Mouse (Mus musculus): ENCODE measurements at regions not wholly inside any gene's neighbourhood (a gene's known extent, or its start where the extent isn't known, plus 50 kb on each side); places are given as distances from the start of the nearest gene placed in this dataset.

DNA sequence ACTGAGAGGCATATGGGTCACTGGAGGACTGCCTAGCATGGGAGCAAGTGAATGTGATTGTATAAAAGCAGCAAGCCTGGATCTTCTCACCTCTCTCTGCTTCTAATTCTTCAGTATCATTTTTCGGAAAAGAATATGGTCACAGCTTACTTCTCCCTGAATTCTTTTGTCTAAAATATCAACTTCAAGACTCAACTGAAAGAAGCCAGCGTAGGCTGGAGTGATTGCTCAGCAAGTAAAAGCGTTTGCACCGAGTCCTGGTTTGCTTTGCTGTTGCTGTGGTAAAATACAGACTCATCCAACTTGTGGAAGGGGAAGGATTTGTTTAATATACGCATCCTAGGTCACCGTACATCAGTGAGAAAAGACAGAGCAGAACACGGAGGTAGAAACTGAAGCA lies 2765.9 kb downstream of the 9330182O14Rik start:
- Histone ChIP-seq H3K36me3 (ENCODE audit: control insufficient read depth, insufficient read depth, low read length) (no peaks in the 10 kb centered on the region), H3K4me2 (no peak overlapping the region), H3K9ac (ENCODE audit: low read depth, low read length) (no peak overlapping the region), H3K9me3 (ENCODE audit: control insufficient read depth, low read length) (no peaks in the 10 kb centered on the region), H3K27me3 (replicated peaks; ENCODE audit: control insufficient read depth, insufficient read depth, low read length) (no peaks in the 10 kb centered on the region), H3K27ac (ENCODE audit: low read depth, low read length) (no peak overlapping the region), H3K4me3 (ENCODE audit: low read depth, low read length) (no peak overlapping the region), H3K4me1 (replicated peaks; ENCODE audit: control insufficient read depth, insufficient read depth, low read length) (no peaks in the 10 kb centered on the region)
- WGBS = 82% methylated on average over 7 of the region's 7 CpGs
- ATAC-seq (replicated peaks; ENCODE audit: low FRiP score) = no peak
- no peak for DNase-seq (ENCODE audit: low spot score)

DNA sequence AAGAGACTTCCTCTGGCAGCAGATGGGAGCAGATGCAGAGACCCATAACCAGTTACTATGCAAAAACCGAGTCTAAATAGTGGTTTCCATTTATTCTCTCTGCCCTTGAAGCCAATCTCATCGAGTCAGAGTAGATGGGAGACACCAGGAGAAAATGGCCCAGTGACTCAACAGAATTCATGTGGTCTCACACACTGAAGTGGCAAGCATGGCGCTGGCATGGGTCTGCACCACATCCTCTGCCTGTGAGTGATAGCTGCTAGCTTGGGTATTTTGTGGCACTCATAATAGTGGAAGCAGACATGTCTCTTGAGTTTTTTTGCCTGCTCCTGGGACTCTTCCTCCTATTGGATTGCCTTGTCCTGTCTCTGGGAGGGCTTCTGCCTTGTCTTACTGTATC lies 2767.6 kb downstream of the 9330182O14Rik start:
- H3K27me3 ChIP-seq (replicated peaks; ENCODE audit: control insufficient read depth, insufficient read depth, low read length) = no peaks in the 10 kb centered on the region
- no peak overlapping the region for H3K27ac ChIP-seq (ENCODE audit: low read depth, low read length)
- 67% methylated on average over 3 of the region's 3 CpGs for WGBS
- no peak for DNase-seq (ENCODE audit: low spot score)
- H3K36me3 ChIP-seq (ENCODE audit: control insufficient read depth, insufficient read depth, low read length) = no peaks in the 10 kb centered on the region
- H3K4me3 ChIP-seq (ENCODE audit: low read depth, low read length) = no peak overlapping the region
- H3K4me2 ChIP-seq = no peak overlapping the region
- no peaks in the 10 kb centered on the region for H3K4me1 ChIP-seq (replicated peaks; ENCODE audit: control insufficient read depth, insufficient read depth, low read length)
- ATAC-seq (replicated peaks; ENCODE audit: low FRiP score) = no peak
- no peak overlapping the region for H3K9ac ChIP-seq (ENCODE audit: low read depth, low read length)
- no peaks in the 10 kb centered on the region for H3K9me3 ChIP-seq (ENCODE audit: control insufficient read depth, low read length)

DNA sequence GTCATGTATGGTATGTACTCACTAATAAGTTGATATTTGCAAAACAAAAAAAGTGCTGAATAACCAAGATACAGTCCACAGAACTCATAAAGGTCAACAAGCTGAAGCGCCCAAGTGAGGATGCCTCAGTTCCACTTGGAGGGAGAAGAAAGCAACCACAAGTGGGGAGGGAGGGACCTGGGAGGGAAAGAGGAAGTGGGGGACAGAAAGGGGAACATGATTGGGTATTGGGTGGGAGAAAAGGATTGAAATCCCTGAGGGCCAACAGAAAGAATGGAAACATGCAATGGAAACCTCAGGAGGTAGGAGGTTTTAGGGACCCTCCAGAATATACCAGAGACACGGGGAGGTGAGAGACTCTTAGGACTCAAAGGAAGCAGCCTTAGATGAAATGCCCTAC lies 2777.2 kb downstream of the 9330182O14Rik start:
- Histone ChIP-seq H3K9me3 (ENCODE audit: control insufficient read depth, low read length) (no peaks in the 10 kb centered on the region), H3K4me3 (ENCODE audit: low read depth, low read length) (no peak overlapping the region), H3K27ac (ENCODE audit: low read depth, low read length) (no peak overlapping the region), H3K27me3 (replicated peaks; ENCODE audit: control insufficient read depth, insufficient read depth, low read length) (no peaks in the 10 kb centered on the region), H3K4me2 (no peak overlapping the region), H3K4me1 (replicated peaks; ENCODE audit: control insufficient read depth, insufficient read depth, low read length) (no peaks in the 10 kb centered on the region), H3K9ac (ENCODE audit: low read depth, low read length) (no peak overlapping the region), H3K36me3 (ENCODE audit: control insufficient read depth, insufficient read depth, low read length) (no peaks in the 10 kb centered on the region)
- DNase-seq (ENCODE audit: low spot score) (no peak), ATAC-seq (replicated peaks; ENCODE audit: low FRiP score) (no peak)
- 82% methylated on average over 2 of the region's 2 CpGs for WGBS

DNA sequence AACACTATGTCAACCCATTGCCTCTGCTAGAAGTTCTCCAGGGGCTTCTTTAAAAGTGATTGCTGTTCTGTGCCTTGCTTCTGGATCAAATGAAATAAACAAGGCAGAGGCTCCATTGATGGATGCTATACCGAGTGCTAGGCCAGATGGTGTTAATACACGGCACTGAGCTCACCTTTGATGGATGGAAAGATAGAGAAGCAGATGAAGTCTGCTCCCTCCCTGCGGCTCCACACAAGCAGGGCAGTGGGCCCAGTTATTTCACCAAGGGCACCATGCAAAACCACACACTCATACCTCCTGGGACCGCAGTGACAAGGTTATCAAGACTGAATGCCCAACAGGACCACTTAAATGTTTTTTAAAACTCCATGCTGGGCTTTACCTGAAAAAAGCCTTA lies 2778.7 kb downstream of the 9330182O14Rik start:
- no peak for DNase-seq (ENCODE audit: low spot score)
- 64% methylated on average over 4 of the region's 4 CpGs for WGBS
- no peaks in the 10 kb centered on the region for H3K36me3 ChIP-seq (ENCODE audit: control insufficient read depth, insufficient read depth, low read length)
- H3K27ac ChIP-seq (ENCODE audit: low read depth, low read length) = no peak overlapping the region
- H3K27me3 ChIP-seq (replicated peaks; ENCODE audit: control insufficient read depth, insufficient read depth, low read length) = no peaks in the 10 kb centered on the region
- H3K9me3 ChIP-seq (ENCODE audit: control insufficient read depth, low read length) = no peaks in the 10 kb centered on the region
- H3K4me3 ChIP-seq (ENCODE audit: low read depth, low read length) = no peak overlapping the region
- H3K4me2 ChIP-seq = no peak overlapping the region
- no peak for ATAC-seq (replicated peaks; ENCODE audit: low FRiP score)
- no peak overlapping the region for H3K9ac ChIP-seq (ENCODE audit: low read depth, low read length)
- H3K4me1 ChIP-seq (replicated peaks; ENCODE audit: control insufficient read depth, insufficient read depth, low read length) = no peaks in the 10 kb centered on the region

DNA sequence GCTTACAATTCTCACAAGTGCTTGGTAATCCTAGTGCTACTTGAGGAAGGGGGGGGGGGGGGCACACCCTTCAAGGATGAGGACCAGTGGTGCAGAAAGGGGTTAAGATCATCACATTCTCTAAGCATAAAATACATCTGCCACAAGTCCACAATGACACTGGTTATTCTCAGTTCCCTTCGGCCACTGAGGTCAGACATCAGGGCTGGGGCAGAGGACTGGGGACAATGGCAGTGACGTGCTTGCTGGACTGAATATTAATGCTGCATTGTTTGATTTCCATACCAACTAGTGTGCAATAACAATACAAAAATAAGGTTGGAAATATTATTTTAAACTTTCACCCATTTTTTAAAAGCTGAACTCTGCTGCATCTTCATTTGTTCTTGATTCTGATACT lies 2779.1 kb downstream of the 9330182O14Rik start:
- Histone ChIP-seq H3K27me3 (replicated peaks; ENCODE audit: control insufficient read depth, insufficient read depth, low read length) (no peaks in the 10 kb centered on the region), H3K36me3 (ENCODE audit: control insufficient read depth, insufficient read depth, low read length) (no peaks in the 10 kb centered on the region), H3K27ac (ENCODE audit: low read depth, low read length) (no peak overlapping the region), H3K9ac (ENCODE audit: low read depth, low read length) (no peak overlapping the region), H3K4me3 (ENCODE audit: low read depth, low read length) (no peak overlapping the region), H3K4me2 (no peak overlapping the region), H3K4me1 (replicated peaks; ENCODE audit: control insufficient read depth, insufficient read depth, low read length) (no peaks in the 10 kb centered on the region), H3K9me3 (ENCODE audit: control insufficient read depth, low read length) (no peaks in the 10 kb centered on the region)
- ATAC-seq (replicated peaks; ENCODE audit: low FRiP score) = no peak
- no peak for DNase-seq (ENCODE audit: low spot score)
- WGBS = 78% methylated on average over 2 of the region's 2 CpGs

DNA sequence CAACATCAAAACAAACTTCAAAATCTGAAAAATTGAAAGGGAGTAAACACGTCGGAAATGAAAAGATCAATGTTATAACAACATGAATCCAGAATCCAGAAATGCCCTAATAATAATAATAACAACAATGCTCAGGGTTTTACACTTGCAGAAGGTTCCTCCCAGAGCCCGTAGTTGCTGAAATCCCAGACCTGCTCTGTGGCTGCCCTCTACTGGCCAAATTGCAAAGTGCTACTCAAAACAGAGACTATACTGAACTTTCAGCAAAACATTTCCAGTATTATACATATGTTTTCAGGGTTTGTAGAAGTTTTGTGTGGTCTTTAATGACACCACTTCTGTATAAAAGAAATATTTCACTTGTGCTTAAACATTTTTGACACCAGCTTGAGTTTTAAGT lies 2779.9 kb downstream of the 9330182O14Rik start:
- DNase-seq (ENCODE audit: low spot score) = no peak
- no peaks in the 10 kb centered on the region for H3K4me1 ChIP-seq (replicated peaks; ENCODE audit: control insufficient read depth, insufficient read depth, low read length)
- no peaks in the 10 kb centered on the region for H3K27me3 ChIP-seq (replicated peaks; ENCODE audit: control insufficient read depth, insufficient read depth, low read length)
- H3K4me2 ChIP-seq = no peak overlapping the region
- WGBS = 10% methylated on average over 3 of the region's 3 CpGs
- no peak for ATAC-seq (replicated peaks; ENCODE audit: low FRiP score)
- no peak overlapping the region for H3K27ac ChIP-seq (ENCODE audit: low read depth, low read length)
- no peaks in the 10 kb centered on the region for H3K9me3 ChIP-seq (ENCODE audit: control insufficient read depth, low read length)
- no peak overlapping the region for H3K9ac ChIP-seq (ENCODE audit: low read depth, low read length)
- no peaks in the 10 kb centered on the region for H3K36me3 ChIP-seq (ENCODE audit: control insufficient read depth, insufficient read depth, low read length)
- no peak overlapping the region for H3K4me3 ChIP-seq (ENCODE audit: low read depth, low read length)

DNA sequence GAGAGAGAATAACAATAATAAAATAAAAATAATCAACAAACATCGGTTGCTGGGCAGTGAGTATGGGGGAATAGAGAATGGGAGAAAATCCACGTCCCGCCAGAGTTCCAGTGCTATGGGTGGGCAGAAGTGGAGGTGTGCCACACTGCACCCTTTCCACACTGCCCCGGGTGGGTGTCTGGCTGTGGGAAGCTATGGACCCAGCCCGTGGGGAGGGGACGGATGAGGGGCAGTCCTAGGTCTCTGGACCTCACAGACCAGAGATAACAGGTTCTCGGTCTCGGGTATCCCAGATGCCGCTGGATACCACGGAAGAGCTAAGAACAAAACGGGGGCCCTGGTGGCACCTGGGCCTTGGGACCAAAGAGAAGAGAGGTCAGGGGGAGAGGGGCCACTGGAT lies 2781.0 kb downstream of the 9330182O14Rik start:
- Histone ChIP-seq H3K27me3 (replicated peaks; ENCODE audit: control insufficient read depth, insufficient read depth, low read length) (no peaks in the 10 kb centered on the region), H3K9ac (ENCODE audit: low read depth, low read length) (no peak overlapping the region), H3K4me2 (no peak overlapping the region), H3K36me3 (ENCODE audit: control insufficient read depth, insufficient read depth, low read length) (no peaks in the 10 kb centered on the region), H3K27ac (ENCODE audit: low read depth, low read length) (no peak overlapping the region), H3K4me1 (replicated peaks; ENCODE audit: control insufficient read depth, insufficient read depth, low read length) (no peaks in the 10 kb centered on the region), H3K4me3 (ENCODE audit: low read depth, low read length) (no peak overlapping the region), H3K9me3 (ENCODE audit: control insufficient read depth, low read length) (no peaks in the 10 kb centered on the region)
- ATAC-seq (replicated peaks; ENCODE audit: low FRiP score) (no peak), DNase-seq (ENCODE audit: low spot score) (no peak)
- 84% methylated on average over 11 of the region's 11 CpGs for WGBS

DNA sequence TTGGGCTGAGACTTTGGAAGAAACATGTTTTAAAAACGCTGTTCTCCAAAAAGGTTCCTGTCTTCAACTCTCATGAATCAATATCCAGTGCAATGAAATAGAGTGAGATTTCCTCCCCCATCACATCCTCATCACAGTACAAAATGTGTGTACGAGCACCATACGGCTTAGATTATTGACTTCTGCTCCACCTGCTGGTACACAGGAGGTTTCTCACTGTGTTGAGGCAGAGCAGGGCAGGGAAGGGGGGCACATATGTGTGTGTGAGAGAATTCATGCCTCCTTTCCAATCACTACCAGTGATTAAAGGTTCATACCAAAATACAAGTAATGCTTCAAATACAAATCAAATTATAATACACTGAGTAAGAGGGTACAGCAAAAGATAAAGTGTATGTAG lies 2787.5 kb downstream of the 9330182O14Rik start:
- no peak overlapping the region for H3K4me2 ChIP-seq
- H3K4me1 ChIP-seq (replicated peaks; ENCODE audit: control insufficient read depth, insufficient read depth, low read length) = no peaks in the 10 kb centered on the region
- H3K27ac ChIP-seq (ENCODE audit: low read depth, low read length) = no peak overlapping the region
- no peaks in the 10 kb centered on the region for H3K27me3 ChIP-seq (replicated peaks; ENCODE audit: control insufficient read depth, insufficient read depth, low read length)
- DNase-seq (ENCODE audit: low spot score) = no peak
- H3K36me3 ChIP-seq (ENCODE audit: control insufficient read depth, insufficient read depth, low read length) = no peaks in the 10 kb centered on the region
- no peak overlapping the region for H3K4me3 ChIP-seq (ENCODE audit: low read depth, low read length)
- H3K9me3 ChIP-seq (ENCODE audit: control insufficient read depth, low read length) = no peaks in the 10 kb centered on the region
- WGBS = 77% methylated on average over 3 of the region's 3 CpGs
- no peak for ATAC-seq (replicated peaks; ENCODE audit: low FRiP score)
- H3K9ac ChIP-seq (ENCODE audit: low read depth, low read length) = no peak overlapping the region

DNA sequence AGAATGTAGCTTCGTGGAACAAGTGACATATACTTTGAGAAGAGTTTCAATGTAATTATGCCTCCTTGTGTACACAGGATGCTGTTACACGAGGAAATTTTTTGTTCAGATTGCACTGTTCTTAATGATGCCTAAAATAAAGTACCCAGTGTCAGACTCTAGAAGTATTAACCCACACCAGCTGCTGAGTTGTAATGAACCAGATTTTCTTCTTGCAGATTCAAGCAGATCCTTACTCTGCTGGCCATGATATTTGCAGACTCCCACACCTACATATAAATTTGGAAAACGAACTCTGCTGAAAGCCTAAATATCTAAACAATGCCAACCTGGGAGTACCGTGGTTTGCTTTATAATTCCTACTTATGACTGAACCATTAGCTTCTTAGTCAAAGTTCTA lies 2794.2 kb downstream of the 9330182O14Rik start:
- 72% methylated on average over 4 of the region's 4 CpGs for WGBS
- no peaks in the 10 kb centered on the region for H3K36me3 ChIP-seq (ENCODE audit: control insufficient read depth, insufficient read depth, low read length)
- DNase-seq (ENCODE audit: low spot score) (no peak), ATAC-seq (replicated peaks; ENCODE audit: low FRiP score) (no peak)
- no peak overlapping the region for H3K4me3 ChIP-seq (ENCODE audit: low read depth, low read length)
- no peak overlapping the region for H3K27ac ChIP-seq (ENCODE audit: low read depth, low read length)
- H3K9ac ChIP-seq (ENCODE audit: low read depth, low read length) = no peak overlapping the region
- H3K27me3 ChIP-seq (replicated peaks; ENCODE audit: control insufficient read depth, insufficient read depth, low read length) = no peaks in the 10 kb centered on the region
- H3K9me3 ChIP-seq (ENCODE audit: control insufficient read depth, low read length) = no peaks in the 10 kb centered on the region
- no peak overlapping the region for H3K4me2 ChIP-seq
- no peaks in the 10 kb centered on the region for H3K4me1 ChIP-seq (replicated peaks; ENCODE audit: control insufficient read depth, insufficient read depth, low read length)
